Mouse (Mus musculus) c-Kit-positive CD71-negative TER-119-negative erythroid progenitor cells, embryonic 14.5 days (primary cell): ENCODE measurements at regions not wholly inside any gene's neighbourhood (a gene's known extent, or its start where the extent isn't known, plus 50 kb on each side); places are given as distances from the start of the nearest gene placed in this dataset.
A peak's percentile ranks its signal among the peaks of the same experiment; 100 is the strongest.
"Not testable (repeated sequence)": the region's sequence is repeated elsewhere in the genome, so short reads cannot be mapped to it uniquely, and the experiment has no call there.

Experiments used
- DNase-seq: peaks from one replicate; pipeline ENCODE4 v3.0.0-alpha.2; 2013; ENCODE audit warnings: low read depth

- no peak for DNase-seq
Observed at GRCm38 (mm10) chr13:4858341-4858740, 249.4 kb upstream of the Akr1e1 start.

GRCm38 (mm10) chr13:4839481-4839880 lies 230.5 kb upstream of the Akr1e1 start:
- not testable (repeated sequence) for DNase-seq

- DNase-seq, result no peak
Observed at GRCm38 (mm10) chr13:4826756-4827155, 217.8 kb upstream of the Akr1e1 start.

DNA sequence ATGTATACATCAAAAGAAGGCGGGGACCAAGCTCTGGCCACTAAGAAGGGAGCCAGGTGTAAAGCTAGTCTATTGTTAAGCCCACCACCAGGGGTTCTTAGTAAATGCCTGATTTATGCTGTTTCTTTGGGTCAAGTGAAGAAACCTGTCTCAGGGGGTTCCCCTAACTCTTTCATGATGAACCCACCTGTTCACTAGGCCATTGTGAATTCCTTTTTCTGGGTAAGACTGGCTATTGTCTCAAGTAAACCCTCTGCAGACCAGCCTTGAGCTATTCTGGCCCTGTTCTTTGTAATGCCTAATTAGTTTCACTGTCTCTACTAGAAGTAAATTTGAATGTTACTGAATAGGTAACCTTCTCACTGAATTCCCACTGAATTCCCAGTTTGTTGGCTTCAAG lies 216.8 kb upstream of the Akr1e1 start:
- DNase-seq, result not testable (repeated sequence)

GRCm38 (mm10) chr13:4806876-4807275 lies 197.9 kb upstream of the Akr1e1 start:
- DNase-seq, result no peak

DNA sequence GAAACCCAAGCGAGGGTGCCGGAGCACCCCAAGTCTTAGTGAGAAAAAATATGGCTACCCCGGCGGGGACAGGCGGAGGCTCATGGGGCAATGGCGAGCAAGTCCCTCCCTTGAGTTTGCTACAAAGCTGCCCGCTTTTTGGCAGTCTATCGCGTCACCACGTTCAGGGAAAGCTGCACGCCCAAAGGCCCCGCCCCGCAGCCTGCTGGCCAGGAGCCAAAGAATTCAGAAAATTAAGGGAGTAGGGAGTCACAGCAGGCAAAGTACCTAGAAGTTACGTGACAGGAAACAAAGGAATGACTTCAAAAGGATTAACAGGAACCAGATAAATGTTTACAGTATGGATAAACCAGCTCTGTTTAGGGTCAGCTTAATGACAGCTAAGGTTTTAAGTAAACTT lies 191.7 kb upstream of the Akr1e1 start:
- no peak for DNase-seq

DNA sequence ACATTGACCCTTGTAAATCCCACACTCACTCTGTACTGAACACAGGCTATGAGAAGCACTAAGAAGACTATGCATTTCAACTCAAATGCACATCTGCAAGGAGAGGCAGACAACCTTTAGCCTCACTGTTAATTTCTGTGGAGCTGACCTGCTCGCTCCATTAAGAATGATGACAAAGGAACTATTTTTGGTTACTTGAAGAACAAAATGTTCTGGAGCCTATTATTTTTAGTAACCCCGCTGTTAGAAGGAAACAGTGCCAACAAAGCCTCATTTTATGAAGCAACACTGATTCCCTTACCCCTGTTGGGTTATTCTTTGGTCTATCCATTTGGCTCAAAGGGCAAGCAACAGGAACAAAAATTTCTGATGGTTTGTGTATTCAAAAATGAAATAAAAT lies 182.2 kb upstream of the Akr1e1 start:
- no peak for DNase-seq

DNA sequence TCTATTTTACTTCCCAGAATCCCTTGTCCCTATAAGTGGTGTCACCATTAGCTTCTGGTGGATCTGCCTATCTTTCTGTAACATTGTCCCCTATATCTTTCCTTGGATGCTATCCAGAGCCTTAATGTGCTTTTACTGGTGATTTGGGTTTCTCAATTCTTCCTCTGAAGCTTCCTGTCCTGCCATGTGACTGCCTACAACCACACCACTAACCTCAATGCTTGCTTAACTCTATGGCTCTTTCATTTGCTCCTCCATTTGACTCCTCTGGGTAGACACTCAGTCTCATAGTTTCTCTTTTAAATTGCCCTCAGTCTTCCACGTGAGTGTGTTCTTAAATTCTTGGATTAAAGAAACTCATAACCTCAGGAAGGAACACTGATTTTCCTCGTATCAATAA lies 181.4 kb upstream of the Akr1e1 start:
- DNase-seq, result no peak

- no peak for DNase-seq
Observed at GRCm38 (mm10) chr13:4783290-4783689, 174.3 kb upstream of the Akr1e1 start.

GRCm38 (mm10) chr13:4778264-4778823 lies 169.4 kb upstream of the Akr1e1 start:
- DNase-seq, result not testable (repeated sequence)

DNA sequence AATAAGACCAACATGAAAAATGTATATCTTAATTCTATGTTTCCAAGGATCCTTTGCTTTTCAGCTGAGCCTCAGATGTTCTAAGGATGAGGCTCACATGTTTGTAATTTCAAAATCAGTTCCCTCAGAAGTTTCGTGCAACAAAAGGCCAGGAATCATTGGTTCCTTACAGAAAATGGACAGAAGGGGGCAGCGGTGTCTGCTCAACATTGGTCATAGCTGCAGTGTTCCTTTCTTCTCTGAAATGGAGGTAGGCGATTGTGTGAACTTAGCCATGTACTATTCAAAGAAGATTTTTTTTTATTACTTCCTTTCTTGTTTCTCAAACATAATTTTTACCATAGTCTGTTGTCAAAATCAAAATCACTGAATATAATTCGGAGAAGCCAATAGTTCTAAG lies 167.9 kb upstream of the Akr1e1 start:
- peak; percentile 30 for DNase-seq

GRCm38 (mm10) chr13:4772324-4772723 lies 163.3 kb upstream of the Akr1e1 start:
- no peak for DNase-seq

DNA sequence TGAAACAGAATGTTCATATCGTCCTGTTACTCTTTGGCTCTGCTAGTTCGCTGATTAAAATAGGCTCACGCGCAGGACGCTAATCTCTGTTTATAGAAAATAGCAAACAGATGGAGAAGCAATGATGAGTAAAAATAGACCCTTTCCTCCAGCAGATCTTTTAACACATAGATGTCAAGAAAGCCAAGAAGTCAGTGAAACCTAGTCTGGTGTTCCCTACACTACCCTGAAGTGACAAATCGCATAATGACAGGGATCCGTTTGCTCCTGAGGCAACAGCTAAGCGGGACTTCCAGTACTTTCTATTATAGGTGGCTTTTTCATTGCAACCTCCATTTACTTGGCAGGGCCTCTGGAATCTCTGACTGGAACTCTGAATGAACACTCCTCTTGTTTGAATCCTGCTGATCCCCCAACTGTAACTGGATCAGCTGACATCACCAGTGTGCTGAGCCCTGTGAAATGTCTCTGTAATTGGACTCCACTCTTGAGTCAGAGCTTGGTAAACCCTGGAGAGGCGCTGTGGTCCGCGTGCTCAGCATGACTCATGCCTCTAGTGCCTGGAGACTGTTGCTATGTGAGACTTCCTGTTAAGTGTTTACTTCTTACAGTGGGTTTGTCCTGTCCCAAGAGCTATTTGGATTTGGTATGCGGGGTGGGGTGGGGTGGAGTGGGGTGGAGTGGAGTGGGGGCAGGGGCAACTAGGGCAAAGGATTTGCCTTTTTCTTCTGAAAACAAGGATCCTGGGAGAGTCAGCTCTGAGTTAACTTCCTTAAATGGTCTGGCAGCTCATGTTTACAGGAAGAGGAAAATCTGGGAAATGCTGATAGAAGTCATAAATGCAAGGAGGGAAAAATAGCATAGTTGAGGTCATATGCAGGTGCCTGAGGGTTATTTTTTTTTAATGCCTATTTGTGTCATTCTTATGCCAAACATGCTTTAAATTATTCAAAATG lies 162.4 kb upstream of the Akr1e1 start:
- DNase-seq, result peak; percentile 71

- no peak for DNase-seq
Observed at GRCm38 (mm10) chr13:4759965-4760364, 151.0 kb upstream of the Akr1e1 start.

DNA sequence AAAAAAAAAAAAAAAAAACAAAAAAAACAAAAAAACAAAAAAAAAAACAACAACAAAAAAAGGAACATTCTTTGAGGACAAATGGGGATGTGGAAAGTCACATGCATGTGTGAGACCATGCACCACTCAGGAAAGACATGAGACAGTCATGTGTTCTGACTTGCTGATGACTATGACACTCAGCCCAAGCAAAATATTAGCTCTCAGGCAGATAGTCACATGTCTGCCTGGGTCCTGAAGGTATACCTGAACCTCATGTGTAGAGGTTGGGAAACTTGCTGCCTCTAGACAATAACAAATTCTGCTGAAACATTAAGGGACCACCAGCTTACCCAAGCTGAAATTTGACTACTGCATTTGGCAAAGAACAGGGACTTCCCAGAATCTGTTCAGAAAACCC lies 147.6 kb upstream of the Akr1e1 start:
- no peak for DNase-seq

DNA sequence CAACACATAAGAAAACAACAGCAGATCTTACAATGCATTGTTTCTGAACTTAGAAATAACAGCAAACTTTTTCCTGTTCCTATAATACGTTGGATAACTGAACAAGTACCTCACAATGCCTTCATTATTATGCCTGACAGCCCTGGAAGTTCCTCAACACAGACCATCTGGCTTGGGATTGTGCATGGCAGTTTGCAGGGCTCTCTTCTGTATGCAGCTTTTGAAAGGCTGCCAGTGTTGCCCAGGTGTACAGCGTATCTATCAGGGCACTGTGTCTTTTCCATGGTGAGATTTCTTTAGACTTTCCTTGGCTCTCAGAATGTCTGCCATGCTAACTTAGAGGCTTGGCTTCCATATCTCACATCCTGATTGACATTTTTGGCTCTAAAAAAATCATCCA lies 134.0 kb upstream of the Akr1e1 start:
- DNase-seq, result no peak

DNA sequence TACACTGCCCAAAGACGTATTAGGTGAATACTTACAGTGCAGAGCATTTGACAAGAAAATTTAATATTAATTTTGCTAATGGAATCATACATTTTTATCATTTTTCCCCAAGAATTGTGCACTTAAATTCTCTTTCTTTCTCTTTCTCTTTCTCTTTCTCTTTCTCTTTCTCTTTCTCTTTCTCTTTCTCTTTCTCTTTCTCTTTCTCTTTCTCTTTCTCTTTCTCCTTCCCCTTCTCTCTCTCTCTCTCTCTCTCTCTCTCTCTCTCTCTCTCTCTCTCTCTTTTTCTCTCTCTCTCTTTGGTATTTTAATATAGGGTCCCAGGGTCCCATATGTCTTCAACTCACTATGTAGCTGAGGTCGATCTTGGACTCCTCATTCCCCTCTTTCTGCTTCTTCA lies 107.3 kb upstream of the Akr1e1 start:
- not testable (repeated sequence) for DNase-seq

- DNase-seq, result no peak
Observed at GRCm38 (mm10) chr13:4714724-4715123, 105.8 kb upstream of the Akr1e1 start.

DNA sequence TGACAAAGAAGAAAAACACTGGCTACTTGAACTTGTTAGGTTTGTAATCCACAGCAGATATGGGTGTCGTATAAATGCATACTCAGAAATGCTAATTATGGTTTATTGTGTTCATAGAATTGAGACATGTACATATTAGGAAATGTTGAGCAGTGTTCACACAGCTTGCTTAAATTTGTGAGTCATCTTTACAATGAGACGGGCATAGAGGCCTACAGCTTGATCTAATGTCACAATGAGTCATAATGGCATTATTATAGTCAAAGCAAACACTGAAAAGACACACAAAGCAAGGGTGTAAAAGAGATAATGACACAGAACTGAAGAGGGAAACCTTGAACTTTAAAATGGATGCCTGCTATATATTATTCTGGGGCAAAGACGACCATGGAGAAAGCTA lies 103.7 kb upstream of the Akr1e1 start:
- DNase-seq, result no peak

- DNase-seq, result not testable (repeated sequence)
Observed at GRCm38 (mm10) chr13:4699591-4699990, 90.6 kb upstream of the Akr1e1 start.

DNA sequence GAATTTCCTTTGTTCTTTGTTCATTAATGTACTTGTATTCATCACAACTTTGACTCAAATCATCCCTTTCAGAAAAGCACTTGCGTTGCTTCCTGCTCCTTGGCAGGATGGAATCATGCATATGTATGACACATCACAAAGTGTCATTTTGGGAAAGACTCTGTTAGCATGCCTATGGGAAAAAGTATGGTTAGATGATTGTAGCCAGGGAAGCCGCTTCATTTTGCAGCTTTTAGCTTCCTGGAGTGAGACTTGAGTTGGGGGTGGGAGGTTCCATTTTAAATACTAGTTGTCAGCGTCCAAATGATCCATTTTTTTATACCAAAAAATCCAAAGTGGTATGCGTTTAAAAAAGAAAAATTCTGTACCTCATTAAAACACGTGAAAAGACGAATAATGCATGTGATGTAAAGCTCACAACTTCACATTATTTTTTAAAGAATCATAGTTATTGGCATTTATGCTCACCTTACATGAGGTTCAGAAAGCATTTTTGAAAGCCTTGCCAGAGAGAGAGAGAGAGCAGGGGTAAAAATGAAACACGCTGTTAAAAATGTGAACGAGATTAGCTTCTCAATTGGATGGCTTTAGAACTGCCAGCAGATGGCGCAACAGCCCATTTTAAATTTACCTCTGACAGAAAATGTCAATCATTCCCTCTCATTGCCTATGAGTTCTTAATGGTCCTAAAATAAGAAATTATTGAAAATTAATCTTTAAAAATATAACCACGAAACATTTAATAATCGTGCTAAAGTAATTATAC lies 57.6 kb upstream of the Akr1e1 start:
- DNase-seq, result peak; percentile 36

DNA sequence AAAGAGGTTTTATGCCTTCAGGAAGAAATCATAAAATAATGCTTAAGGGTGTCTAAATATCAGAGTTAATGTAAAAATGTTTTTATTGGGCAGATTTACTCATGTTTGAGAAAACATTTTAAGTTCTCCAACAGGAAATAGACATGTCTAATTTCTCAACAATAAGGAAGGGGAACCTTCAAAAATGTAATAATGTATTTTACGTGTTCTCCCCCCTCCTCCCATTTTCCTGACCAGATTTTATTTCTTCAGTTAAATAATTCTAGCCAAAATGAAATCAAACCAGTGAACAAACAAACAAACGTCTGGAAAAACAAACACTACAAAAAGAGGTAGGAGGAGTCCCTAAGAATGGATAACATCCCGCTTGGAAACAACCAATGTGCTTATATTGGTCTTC lies 54.4 kb upstream of the Akr1e1 start:
- no peak for DNase-seq
